Mouse (Mus musculus): ENCODE measurements at regions not wholly inside any gene's neighbourhood (a gene's known extent, or its start where the extent isn't known, plus 50 kb on each side); places are given as distances from the start of the nearest gene placed in this dataset.

DNA sequence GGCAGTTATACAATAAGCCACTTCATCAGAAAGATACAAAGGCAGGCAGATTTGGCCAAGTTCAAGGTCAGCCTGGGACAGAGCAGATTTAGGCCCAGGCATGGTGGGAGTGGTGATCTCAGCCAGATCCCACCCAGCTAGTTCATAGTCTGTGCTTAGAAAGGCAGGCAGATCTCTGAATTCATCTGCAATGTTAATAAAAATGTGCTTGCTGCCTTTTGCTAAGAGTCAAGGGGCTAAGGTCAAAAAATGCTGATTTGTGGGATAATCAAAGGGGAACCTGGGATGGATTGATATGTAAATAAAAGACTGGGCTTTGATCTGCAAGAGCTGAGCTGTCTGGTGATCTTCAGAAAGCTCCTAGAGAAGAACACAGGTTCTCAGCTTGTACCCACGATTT is 109.2 kb upstream of the Creb1 start:
- Histone ChIP-seq H3K36me3 (ENCODE audit: control insufficient read depth, insufficient read depth, low read length) (no peaks in the 10 kb centered on the region), H3K27me3 (replicated peaks; ENCODE audit: control insufficient read depth, insufficient read depth, low read length) (no peaks in the 10 kb centered on the region), H3K4me3 (ENCODE audit: low read depth, low read length) (no peak overlapping the region), H3K9ac (ENCODE audit: low read length) (no peak overlapping the region), H3K9me3 (ENCODE audit: control insufficient read depth, low read length) (0 out of 2 replicates have a peak, but pooled peaks cover 4% of the 10 kb centered on the region), H3K27ac (ENCODE audit: low read depth) (no peak overlapping the region), H3K4me1 (replicated peaks; ENCODE audit: control insufficient read depth, insufficient read depth, low read length) (no peaks in the 10 kb centered on the region), H3K4me2 (ENCODE audit: low read length) (no peak overlapping the region)
- DNase-seq (ENCODE audit: low spot score), result no peak
- WGBS, result 57% methylated on average over 1 of the region's 1 CpGs
- ATAC-seq (replicated peaks; ENCODE audit: low FRiP score, low TSS enrichment, low read depth), result no peak

DNA sequence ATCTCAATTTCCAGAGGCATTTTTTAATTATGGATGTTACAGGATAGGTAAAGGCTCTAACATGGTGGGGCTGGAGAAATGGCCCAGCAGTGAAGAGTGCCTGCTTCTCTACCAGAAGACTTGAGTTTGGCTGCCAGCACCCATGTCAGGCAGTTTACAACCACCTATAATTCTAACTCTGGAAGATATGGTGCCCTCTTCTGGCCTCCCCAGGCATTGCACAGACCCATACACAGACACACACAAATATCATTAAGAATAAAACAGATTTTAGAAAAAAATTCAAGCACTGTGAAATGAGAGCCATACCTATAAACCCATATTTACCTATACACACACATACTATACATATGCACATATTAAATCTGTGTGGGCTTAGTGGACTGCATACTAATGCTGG is 113.9 kb upstream of the Creb1 start:
- Histone ChIP-seq H3K9me3 (ENCODE audit: control insufficient read depth, low read length) (0 out of 2 replicates have a peak, but pooled peaks cover 4% of the 10 kb centered on the region), H3K4me1 (replicated peaks; ENCODE audit: control insufficient read depth, insufficient read depth, low read length) (no peaks in the 10 kb centered on the region), H3K9ac (ENCODE audit: low read length) (no peak overlapping the region), H3K27ac (ENCODE audit: low read depth) (no peak overlapping the region), H3K4me2 (ENCODE audit: low read length) (no peak overlapping the region), H3K4me3 (ENCODE audit: low read depth, low read length) (no peak overlapping the region), H3K36me3 (ENCODE audit: control insufficient read depth, insufficient read depth, low read length) (no peaks in the 10 kb centered on the region), H3K27me3 (replicated peaks; ENCODE audit: control insufficient read depth, insufficient read depth, low read length) (no peaks in the 10 kb centered on the region)
- no peak for DNase-seq (ENCODE audit: low spot score)
- ATAC-seq (replicated peaks; ENCODE audit: low FRiP score, low TSS enrichment, low read depth), result no peak

DNA sequence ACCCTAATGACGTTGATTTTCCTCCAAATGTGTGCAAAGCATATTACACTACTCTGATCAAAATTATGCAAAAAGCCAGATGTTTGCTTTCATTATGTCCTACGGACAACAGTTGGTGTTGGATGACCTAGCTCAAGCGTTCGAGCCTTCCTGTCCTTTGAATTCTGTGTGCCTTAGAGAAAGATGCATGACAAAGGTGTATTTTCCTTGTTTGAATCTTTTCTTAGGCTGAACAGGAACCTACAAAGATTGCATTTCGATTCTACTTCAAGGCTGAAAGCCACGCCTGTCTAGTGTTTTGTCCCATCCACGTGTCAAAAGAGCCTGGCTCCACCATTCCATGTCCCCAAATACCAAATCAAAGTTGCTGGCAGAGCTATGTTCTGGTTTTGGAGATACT is 116.5 kb upstream of the Creb1 start:
- Histone ChIP-seq H3K4me1 (replicated peaks; ENCODE audit: control insufficient read depth, insufficient read depth, low read length) (0 out of 2 replicates have a peak, but pooled peaks cover 4% of the 10 kb centered on the region), H3K9ac (ENCODE audit: low read length) (no peak overlapping the region), H3K4me2 (ENCODE audit: low read length) (no peak overlapping the region), H3K36me3 (ENCODE audit: control insufficient read depth, insufficient read depth, low read length) (no peaks in the 10 kb centered on the region), H3K27ac (ENCODE audit: low read depth) (no peak overlapping the region), H3K4me3 (ENCODE audit: low read depth, low read length) (no peak overlapping the region), H3K9me3 (ENCODE audit: control insufficient read depth, low read length) (no peaks in the 10 kb centered on the region), H3K27me3 (replicated peaks; ENCODE audit: control insufficient read depth, insufficient read depth, low read length) (no peaks in the 10 kb centered on the region)
- ATAC-seq (replicated peaks; ENCODE audit: low FRiP score, low TSS enrichment, low read depth) (no peak), DNase-seq (ENCODE audit: low spot score) (no peak)
- 85% methylated on average over 7 of the region's 7 CpGs for WGBS

DNA sequence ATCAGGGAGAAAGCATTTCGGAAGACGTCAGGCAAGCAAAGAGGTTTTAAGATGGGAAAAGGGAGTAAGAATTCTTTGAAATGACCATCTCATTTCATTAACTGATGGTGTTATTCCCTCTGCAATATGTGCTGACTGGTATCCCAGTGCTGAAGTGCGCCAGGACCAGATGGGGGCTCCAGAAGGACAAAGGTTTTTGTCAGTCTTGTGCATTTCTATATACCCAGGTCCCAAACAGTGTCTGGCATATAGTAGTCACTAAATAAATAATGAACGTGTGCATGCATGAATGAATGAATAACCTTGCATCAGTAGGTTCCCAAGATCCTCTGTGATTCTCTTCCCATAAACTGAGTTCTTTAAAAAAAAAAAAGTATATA is 119.3 kb upstream of the Creb1 start:
- no peak overlapping the region for H3K4me2 ChIP-seq (ENCODE audit: low read length)
- 66% methylated on average over 4 of the region's 4 CpGs for WGBS
- H3K9me3 ChIP-seq (ENCODE audit: control insufficient read depth, low read length), result no peaks in the 10 kb centered on the region
- no peak overlapping the region for H3K9ac ChIP-seq (ENCODE audit: low read length)
- ATAC-seq (replicated peaks; ENCODE audit: low FRiP score, low TSS enrichment, low read depth) (no peak), DNase-seq (ENCODE audit: low spot score) (no peak)
- no peaks in the 10 kb centered on the region for H3K27me3 ChIP-seq (replicated peaks; ENCODE audit: control insufficient read depth, insufficient read depth, low read length)
- H3K27ac ChIP-seq (ENCODE audit: low read depth), result no peak overlapping the region
- H3K4me3 ChIP-seq (ENCODE audit: low read depth, low read length), result no peak overlapping the region
- no peaks in the 10 kb centered on the region for H3K36me3 ChIP-seq (ENCODE audit: control insufficient read depth, insufficient read depth, low read length)
- 0 out of 2 replicates have a peak, but pooled peaks cover 4% of the 10 kb centered on the region for H3K4me1 ChIP-seq (replicated peaks; ENCODE audit: control insufficient read depth, insufficient read depth, low read length)

DNA sequence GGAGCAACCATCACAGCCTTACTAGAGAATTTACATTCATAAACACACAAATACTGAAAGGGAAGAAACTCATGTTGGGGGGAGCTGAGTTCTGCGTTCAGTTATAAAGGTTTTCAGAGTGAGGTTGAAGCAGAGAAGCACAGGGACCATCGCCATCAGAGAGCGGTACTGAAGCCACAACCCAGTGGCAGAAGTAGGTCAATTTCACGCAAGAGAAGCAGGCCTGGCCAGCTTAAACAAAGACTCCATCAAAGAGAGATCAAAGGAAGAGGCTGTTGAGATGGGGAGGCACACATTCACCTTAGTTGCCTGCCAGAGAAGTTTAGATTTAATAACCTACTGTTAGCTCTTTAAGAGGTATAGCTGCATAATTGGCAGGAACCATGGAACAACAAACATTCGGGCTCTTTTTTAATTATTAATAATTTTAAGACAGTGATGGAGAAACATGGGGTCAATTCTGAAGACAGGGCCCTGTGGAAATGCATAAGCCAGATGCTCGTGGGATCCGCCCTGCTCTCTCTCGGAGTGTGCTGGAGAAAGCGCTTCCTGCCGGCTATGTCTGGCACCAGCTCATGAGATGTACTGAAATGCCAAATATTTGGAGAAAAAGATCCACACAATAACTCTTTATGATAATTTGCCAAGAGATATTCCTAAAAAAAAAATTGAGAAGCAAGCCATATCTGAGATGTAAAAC is 119.8 kb upstream of the Creb1 start:
- DNase-seq (ENCODE audit: low spot score) (no peak), ATAC-seq (replicated peaks; ENCODE audit: low FRiP score, low TSS enrichment, low read depth) (no peak)
- H3K27ac ChIP-seq (ENCODE audit: low read depth), result no peak overlapping the region
- no peaks in the 10 kb centered on the region for H3K27me3 ChIP-seq (replicated peaks; ENCODE audit: control insufficient read depth, insufficient read depth, low read length)
- H3K4me1 ChIP-seq (replicated peaks; ENCODE audit: control insufficient read depth, insufficient read depth, low read length), result 0 out of 2 replicates have a peak, but pooled peaks cover 4% of the 10 kb centered on the region
- H3K9ac ChIP-seq (ENCODE audit: low read length), result no peak overlapping the region
- H3K9me3 ChIP-seq (ENCODE audit: control insufficient read depth, low read length), result no peaks in the 10 kb centered on the region
- no peaks in the 10 kb centered on the region for H3K36me3 ChIP-seq (ENCODE audit: control insufficient read depth, insufficient read depth, low read length)
- H3K4me2 ChIP-seq (ENCODE audit: low read length), result no peak overlapping the region
- 57% methylated on average over 10 of the region's 10 CpGs for WGBS
- H3K4me3 ChIP-seq (ENCODE audit: low read depth, low read length), result no peak overlapping the region

DNA sequence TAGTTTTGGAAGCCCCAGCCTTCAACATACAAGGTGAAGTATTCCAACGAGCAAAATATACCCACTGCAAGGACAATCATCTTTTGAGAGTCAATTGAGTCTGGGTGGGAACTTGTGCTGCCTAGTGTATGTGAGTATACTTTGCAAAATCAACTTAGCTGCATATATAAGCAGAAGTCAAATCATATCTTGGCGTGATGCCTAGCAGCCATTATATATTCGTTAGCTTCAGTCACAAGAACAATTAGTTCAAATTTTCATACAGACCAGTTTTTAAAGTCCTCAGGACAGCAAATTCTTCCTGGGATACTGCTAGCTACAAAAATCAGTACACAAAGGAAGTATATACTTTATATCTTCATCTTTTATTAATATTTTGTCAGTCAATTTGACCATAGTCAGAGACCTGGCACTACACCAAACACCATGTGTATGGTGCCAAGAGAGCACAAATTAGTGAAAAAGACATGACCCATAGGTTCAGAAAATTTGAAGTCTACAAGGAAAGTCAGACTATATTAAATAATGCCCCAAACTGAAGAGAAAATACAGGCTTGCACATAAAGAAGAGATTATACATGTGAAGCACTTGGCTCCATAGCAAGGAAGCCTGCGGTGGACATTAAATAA is 120.5 kb upstream of the Creb1 start:
- Histone ChIP-seq H3K27me3 (replicated peaks; ENCODE audit: control insufficient read depth, insufficient read depth, low read length) (no peaks in the 10 kb centered on the region), H3K27ac (ENCODE audit: low read depth) (no peak overlapping the region), H3K4me2 (ENCODE audit: low read length) (no peak overlapping the region), H3K9me3 (ENCODE audit: control insufficient read depth, low read length) (no peaks in the 10 kb centered on the region), H3K9ac (ENCODE audit: low read length) (no peak overlapping the region), H3K36me3 (ENCODE audit: control insufficient read depth, insufficient read depth, low read length) (no peaks in the 10 kb centered on the region), H3K4me1 (replicated peaks; ENCODE audit: control insufficient read depth, insufficient read depth, low read length) (0 out of 2 replicates have a peak, but pooled peaks cover 4% of the 10 kb centered on the region), H3K4me3 (ENCODE audit: low read depth, low read length) (no peak overlapping the region)
- WGBS, result 87% methylated on average over 4 of the region's 4 CpGs
- ATAC-seq (replicated peaks; ENCODE audit: low FRiP score, low TSS enrichment, low read depth) (no peak), DNase-seq (ENCODE audit: low spot score) (no peak)

DNA sequence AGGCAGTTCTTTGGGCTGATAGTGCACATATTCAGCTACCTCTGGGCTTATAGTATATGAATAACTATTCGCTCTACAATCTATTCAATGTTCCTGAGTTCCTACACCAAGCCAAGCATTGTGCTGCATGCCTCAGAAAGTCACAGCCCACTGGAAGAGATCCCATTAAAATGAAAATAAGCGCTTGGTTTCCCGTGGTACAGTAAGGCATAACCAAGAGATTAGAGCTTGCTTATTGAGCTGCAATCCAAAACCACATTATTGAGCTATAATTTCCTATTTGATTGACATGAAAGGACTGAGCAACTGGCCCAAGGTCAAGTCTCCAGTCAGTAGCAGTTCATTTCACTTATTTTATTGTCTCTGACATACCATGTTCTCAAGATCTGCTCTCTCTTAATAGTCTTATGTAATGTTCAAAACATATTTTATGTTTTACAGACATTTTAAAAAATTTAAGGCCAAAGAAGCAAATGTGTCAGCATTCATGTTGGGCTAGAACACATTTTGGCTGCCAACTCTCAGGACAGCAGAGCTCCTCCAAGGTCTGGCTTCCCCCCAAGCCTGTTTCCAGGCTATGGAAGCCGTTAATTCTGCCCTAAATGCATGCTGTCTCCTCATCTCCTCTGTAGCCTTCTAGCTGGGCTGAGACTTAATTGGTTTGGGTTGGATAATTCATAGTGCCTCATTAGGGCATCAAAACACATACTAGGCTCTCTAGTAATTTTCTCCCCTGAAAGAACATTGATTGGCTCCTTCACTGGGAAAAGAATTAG is 123.5 kb upstream of the Creb1 start:
- no peak overlapping the region for H3K4me2 ChIP-seq (ENCODE audit: low read length)
- H3K9me3 ChIP-seq (ENCODE audit: control insufficient read depth, low read length), result no peaks in the 10 kb centered on the region
- no peak overlapping the region for H3K4me3 ChIP-seq (ENCODE audit: low read depth, low read length)
- DNase-seq (ENCODE audit: low spot score), result no peak
- no peak for ATAC-seq (replicated peaks; ENCODE audit: low FRiP score, low TSS enrichment, low read depth)
- H3K36me3 ChIP-seq (ENCODE audit: control insufficient read depth, insufficient read depth, low read length), result no peaks in the 10 kb centered on the region
- H3K27ac ChIP-seq (ENCODE audit: low read depth), result no peak overlapping the region
- 79% methylated on average over 4 of the region's 4 CpGs for WGBS
- H3K9ac ChIP-seq (ENCODE audit: low read length), result no peak overlapping the region
- no peaks in the 10 kb centered on the region for H3K27me3 ChIP-seq (replicated peaks; ENCODE audit: control insufficient read depth, insufficient read depth, low read length)
- H3K4me1 ChIP-seq (replicated peaks; ENCODE audit: control insufficient read depth, insufficient read depth, low read length), result 0 out of 2 replicates have a peak, but pooled peaks cover 4% of the 10 kb centered on the region

DNA sequence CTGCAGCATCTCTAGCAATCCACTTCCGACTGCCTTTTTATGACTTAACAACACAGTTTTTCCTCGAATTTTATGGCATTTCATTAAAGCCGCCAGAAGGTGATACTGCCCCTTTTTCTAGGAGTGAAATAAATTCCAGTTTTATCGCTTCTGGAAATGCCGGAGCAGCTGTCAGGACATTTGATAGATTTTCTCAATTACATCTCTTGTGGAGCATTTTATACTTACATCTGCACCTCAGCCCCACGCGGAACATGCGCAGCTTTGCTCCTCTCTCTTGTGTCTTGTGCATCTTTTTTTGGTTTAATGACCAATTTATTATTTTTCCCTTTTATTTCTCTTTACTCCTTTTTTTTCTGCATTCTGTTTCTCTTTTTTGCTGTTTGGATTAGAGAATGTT is 140.9 kb upstream of the Creb1 start:
- no peak for ATAC-seq (replicated peaks; ENCODE audit: low FRiP score, low TSS enrichment, low read depth)
- Histone ChIP-seq H3K4me3 (ENCODE audit: low read depth, low read length) (no peak overlapping the region), H3K9ac (ENCODE audit: low read length) (no peak overlapping the region), H3K9me3 (ENCODE audit: control insufficient read depth, low read length) (no peaks in the 10 kb centered on the region), H3K4me1 (replicated peaks; ENCODE audit: control insufficient read depth, insufficient read depth, low read length) (no peaks in the 10 kb centered on the region), H3K36me3 (ENCODE audit: control insufficient read depth, insufficient read depth, low read length) (no peaks in the 10 kb centered on the region), H3K27ac (ENCODE audit: low read depth) (no peak overlapping the region), H3K27me3 (replicated peaks; ENCODE audit: control insufficient read depth, insufficient read depth, low read length) (no peaks in the 10 kb centered on the region), H3K4me2 (ENCODE audit: low read length) (no peak overlapping the region)
- 46% methylated on average over 8 of the region's 8 CpGs for WGBS
- no peak for DNase-seq (ENCODE audit: low spot score)
